Mouse (Mus musculus) midbrain, embryonic 12.5 days (tissue): ENCODE measurements at regions not wholly inside any gene's neighbourhood (a gene's known extent, or its start where the extent isn't known, plus 50 kb on each side); places are given as distances from the start of the nearest gene placed in this dataset.
A peak's percentile ranks its signal among the peaks of the same experiment; 100 is the strongest.

Source experiments
- ATAC-seq: fragments of 200-750 bp; cut with Nextera tagmentation; 2 replicates; pipeline ENCODE4 v1.8.0; 2017; ENCODE audit warnings: low read depth, moderate TSS enrichment, moderate library complexity; ENCODE audit not compliant: low FRiP score
- H3K27ac ChIP-seq: fragments of 300-500 bp; sonication (generic); replicated peaks from 2 replicates; pipeline ENCODE4 v1.5.1; 2016; ENCODE audit warnings: mild to moderate bottlenecking
- H3K27me3 ChIP-seq: fragments of 300-500 bp; sonication (generic); 2 replicates; pipeline ENCODE4 v1.6.1; 2016; ENCODE audit warnings: mild to moderate bottlenecking
- H3K36me3 ChIP-seq: fragments of 300-500 bp; sonication (generic); 2 replicates; pipeline ENCODE4 v1.6.1; 2016
- H3K4me1 ChIP-seq: fragments of 300-500 bp; sonication (generic); 2 replicates; pipeline ENCODE4 v1.6.1; 2016
- H3K4me2 ChIP-seq: fragments of 300-500 bp; sonication (generic); replicated peaks from 2 replicates; pipeline ENCODE4 v1.6.1; 2016; ENCODE audit warnings: mild to moderate bottlenecking, moderate library complexity
- H3K4me3 ChIP-seq: fragments of 300-500 bp; sonication (generic); 2 replicates; pipeline ENCODE4 v1.5.1; 2016; ENCODE audit warnings: mild to moderate bottlenecking
- H3K9ac ChIP-seq: fragments of 300-500 bp; sonication (generic); replicated peaks from 2 replicates; pipeline ENCODE4 v1.6.1; 2016; ENCODE audit warnings: mild to moderate bottlenecking, moderate library complexity
- H3K9me3 ChIP-seq: fragments of 300-500 bp; sonication (generic); 2 replicates; pipeline ENCODE4 v1.6.1; 2016; ENCODE audit warnings: mild to moderate bottlenecking
- WGBS: fragments of 180-500 bp; shearing (Covaris S2); methylation state at CpG from one replicate; pipeline ENCODE4 v1.1.7; 2016; 5-methylcytosine and 5-hydroxymethylcytosine counted together

DNA sequence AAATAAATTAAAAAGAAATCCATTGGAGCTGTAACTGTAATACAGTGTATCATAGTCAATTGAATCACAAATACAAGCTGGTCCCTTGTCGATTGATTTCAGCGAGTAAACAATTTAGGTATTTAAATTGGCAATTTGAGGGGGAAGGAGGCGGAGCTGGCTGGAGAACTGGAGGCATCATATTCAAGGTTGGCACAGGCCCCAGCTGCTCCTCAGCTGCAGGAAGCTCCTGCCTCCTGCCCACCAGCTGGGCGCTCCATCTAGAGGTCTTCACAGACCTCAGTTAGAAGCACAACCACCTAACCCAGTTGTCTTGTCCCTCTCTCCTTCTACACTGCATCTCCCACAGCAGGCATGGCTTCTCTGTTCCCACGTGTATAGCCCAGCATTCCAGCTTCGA, 292.6 kb downstream of the Mroh4 start:
- Histone ChIP-seq H3K27me3 (no peaks in the 10 kb centered on the region), H3K36me3 (no peaks in the 10 kb centered on the region), H3K27ac (no peak overlapping the region), H3K9me3 (no peaks in the 10 kb centered on the region), H3K4me2 (no peak overlapping the region), H3K4me1 (0 out of 2 replicates have a peak, but pooled peaks cover 3% of the 10 kb centered on the region), H3K9ac (no peak overlapping the region), H3K4me3 (no peak overlapping the region)
- no peak for ATAC-seq
- 84% methylated on average over 6 of the region's 6 CpGs for WGBS

DNA sequence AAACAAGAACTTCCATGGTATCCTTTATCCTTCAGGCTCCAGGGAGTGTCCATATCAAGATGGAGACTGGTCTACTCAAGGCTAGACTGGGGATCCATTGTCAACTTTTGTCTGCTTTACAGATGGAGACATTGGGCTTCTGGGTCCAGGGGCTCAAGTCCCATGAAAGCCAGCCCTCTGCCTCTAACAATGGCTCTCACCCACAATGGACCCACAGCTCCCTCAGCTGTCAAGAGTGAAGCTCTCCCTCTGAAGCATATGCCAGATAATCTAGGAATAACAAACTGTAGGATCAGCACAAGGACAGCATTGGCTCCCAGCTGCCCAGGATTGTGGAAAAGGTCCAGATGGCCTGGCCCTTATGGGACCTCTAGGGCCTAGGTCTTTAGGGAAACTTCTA, 302.3 kb downstream of the Mroh4 start:
- H3K9me3 ChIP-seq = no peaks in the 10 kb centered on the region
- H3K27me3 ChIP-seq = no peaks in the 10 kb centered on the region
- no peak overlapping the region for H3K27ac ChIP-seq
- H3K4me2 ChIP-seq = no peak overlapping the region
- H3K36me3 ChIP-seq = no peaks in the 10 kb centered on the region
- peaks cover 8% of the 10 kb centered on the region for H3K4me1 ChIP-seq
- H3K9ac ChIP-seq = no peak overlapping the region
- no peak for ATAC-seq
- no peak overlapping the region for H3K4me3 ChIP-seq

DNA sequence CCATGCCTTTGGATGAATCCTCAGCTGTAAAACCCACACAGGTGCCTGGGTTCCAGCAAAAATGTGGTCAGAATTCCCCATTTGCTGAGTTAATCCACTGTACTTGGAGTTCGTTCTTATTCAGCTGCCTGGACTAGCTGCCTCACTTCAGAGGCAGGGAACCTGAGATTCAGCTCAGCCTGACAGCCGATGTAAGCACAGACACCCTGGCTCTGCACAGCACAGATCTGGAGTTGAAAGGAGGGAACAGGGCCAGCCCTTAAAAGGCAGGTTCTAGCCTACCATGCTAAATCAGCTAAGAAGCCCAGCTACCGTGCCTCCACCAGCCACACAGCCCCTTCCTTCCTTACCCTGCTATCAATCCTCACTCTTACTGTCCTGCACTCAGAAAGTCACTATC, 306.0 kb downstream of the Mroh4 start:
- Histone ChIP-seq H3K9ac (no peak overlapping the region), H3K4me1 (peaks cover 8% of the 10 kb centered on the region), H3K4me2 (no peak overlapping the region), H3K27me3 (no peaks in the 10 kb centered on the region), H3K4me3 (no peak overlapping the region), H3K36me3 (no peaks in the 10 kb centered on the region), H3K27ac (no peak overlapping the region), H3K9me3 (no peaks in the 10 kb centered on the region)
- 63% methylated on average over 3 of the region's 3 CpGs for WGBS
- no peak for ATAC-seq

DNA sequence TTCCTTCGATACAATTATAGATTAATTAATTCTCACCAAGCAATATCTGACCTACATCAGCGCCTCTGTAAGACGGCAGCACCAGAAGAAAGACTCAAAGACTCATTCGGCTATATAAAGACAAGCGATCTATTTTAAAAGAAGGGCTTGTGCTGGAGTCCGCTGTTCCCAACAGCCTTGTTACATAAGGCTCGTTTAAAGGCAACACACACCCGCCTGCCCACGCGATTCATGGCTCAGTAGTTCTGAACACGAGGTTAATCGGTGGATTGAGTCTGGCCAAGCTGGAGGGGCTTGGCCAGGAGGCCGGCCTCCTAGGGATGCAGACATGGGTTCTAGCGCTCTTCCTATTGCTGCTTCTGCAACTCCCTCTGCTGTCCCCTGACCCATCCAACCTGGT, 306.9 kb downstream of the Mroh4 start:
- Histone ChIP-seq H3K9ac (no peak overlapping the region), H3K9me3 (no peaks in the 10 kb centered on the region), H3K27ac (no peak overlapping the region), H3K36me3 (no peaks in the 10 kb centered on the region), H3K4me3 (no peak overlapping the region), H3K4me1 (peaks cover 8% of the 10 kb centered on the region), H3K27me3 (no peaks in the 10 kb centered on the region), H3K4me2 (no peak overlapping the region)
- WGBS = 59% methylated on average over 14 of the region's 14 CpGs
- ATAC-seq = no peak

DNA sequence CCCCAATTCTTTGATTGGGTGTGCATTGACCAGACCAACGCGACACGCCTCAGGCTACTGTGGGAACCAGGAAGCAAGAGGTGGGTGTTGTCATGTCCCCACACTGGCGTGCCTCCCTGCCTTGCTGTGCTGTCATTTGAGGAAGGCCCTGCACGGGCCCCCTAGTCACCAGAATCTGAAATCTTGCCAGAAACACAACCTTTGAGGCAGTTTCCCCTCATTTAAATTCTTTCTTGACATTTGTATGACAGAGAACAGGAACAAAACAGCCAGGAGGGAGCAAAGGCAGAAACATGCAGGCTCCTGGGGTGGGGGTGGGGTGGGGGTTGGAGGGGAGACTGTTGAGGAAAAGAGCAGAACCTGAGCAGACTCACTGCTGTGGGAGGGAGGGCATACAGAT, 309.5 kb downstream of the Mroh4 start:
- no peak overlapping the region for H3K9ac ChIP-seq
- no peak overlapping the region for H3K27ac ChIP-seq
- no peaks in the 10 kb centered on the region for H3K27me3 ChIP-seq
- no peak for ATAC-seq
- no peaks in the 10 kb centered on the region for H3K36me3 ChIP-seq
- no peak overlapping the region for H3K4me3 ChIP-seq
- peaks cover 8% of the 10 kb centered on the region for H3K4me1 ChIP-seq
- no peak overlapping the region for H3K4me2 ChIP-seq
- H3K9me3 ChIP-seq = no peaks in the 10 kb centered on the region
- WGBS = 77% methylated on average over 5 of the region's 5 CpGs

DNA sequence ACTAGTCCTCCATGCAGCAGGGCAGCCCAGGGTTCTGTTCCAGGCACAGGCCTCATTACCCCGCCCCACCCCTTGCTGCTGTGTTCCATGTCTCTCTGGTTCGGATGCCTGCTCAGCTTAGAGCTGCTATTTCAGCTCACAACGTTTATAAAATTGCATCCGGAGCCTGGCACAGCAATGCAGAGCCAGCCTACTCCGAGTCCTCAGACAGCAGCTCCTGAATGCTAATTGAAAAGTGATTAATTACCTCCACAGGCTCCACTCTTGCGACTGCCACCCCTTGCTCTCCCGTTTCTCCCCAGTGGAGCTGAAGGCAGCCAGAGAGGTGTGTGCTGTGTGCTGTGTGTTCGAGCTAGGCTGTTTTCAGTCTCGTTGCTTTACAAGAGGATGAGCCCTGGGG, 310.6 kb downstream of the Mroh4 start:
- Histone ChIP-seq H3K4me2 (no peak overlapping the region), H3K4me3 (no peak overlapping the region), H3K27ac (no peak overlapping the region), H3K4me1 (peaks cover 8% of the 10 kb centered on the region), H3K9me3 (no peaks in the 10 kb centered on the region), H3K36me3 (no peaks in the 10 kb centered on the region), H3K9ac (no peak overlapping the region), H3K27me3 (no peaks in the 10 kb centered on the region)
- 57% methylated on average over 9 of the region's 9 CpGs for WGBS
- no peak for ATAC-seq

DNA sequence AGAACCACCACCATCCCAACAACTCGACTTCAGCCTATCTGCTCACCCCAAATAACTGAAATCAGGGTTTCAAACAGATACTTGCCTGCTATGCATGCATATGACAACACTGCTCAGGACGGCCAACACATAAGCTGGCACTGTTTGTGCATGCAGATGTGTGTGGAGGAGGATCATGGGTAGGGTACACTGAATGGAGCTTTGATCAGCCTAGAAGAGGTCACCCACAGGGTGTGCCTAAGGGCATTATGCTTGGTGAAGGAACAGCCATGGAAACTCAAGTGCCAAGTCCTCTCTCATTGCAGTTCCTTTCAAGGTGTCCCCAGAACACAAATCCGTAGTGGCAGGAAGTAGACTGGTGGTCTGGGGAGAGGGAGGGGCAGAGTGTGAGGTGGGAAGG, 316.7 kb downstream of the Mroh4 start:
- H3K4me3 ChIP-seq = no peak overlapping the region
- H3K4me1 ChIP-seq = peaks cover 29% of the 10 kb centered on the region
- 67% methylated on average over 3 of the region's 3 CpGs for WGBS
- H3K36me3 ChIP-seq = no peaks in the 10 kb centered on the region
- no peak overlapping the region for H3K4me2 ChIP-seq
- H3K9me3 ChIP-seq = no peaks in the 10 kb centered on the region
- peaks cover 3% of the 10 kb centered on the region; the same call in 1 of the 2 replicates for H3K27me3 ChIP-seq
- 0 out of 2 replicates have a peak overlapping the region, but pooled peaks have one; percentile 27 for H3K27ac ChIP-seq
- no peak overlapping the region for H3K9ac ChIP-seq
- ATAC-seq = no peak

DNA sequence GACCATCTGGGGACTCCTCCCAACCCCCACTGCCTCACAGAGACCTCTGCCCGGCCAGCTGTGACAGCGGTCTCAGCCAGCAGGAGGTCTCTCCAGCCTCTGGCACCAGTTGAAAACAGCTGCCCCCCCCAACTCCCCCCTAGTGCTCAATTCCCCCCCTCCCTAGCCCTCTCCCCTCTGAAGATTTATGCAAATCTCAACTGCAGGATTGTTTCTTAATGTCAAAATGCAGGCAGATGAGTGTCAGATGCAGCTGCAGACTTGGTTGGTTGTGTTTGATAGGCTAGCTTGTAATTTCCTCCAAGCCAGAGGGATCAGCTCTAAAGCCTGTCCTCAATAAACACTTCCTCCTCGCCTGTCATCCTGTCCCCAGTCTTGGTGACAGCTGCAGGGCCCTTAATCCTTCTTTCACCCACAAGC, 317.7 kb downstream of the Mroh4 start:
- Histone ChIP-seq H3K27ac (peak overlapping the region; percentile 27), H3K9ac (no peak overlapping the region), H3K4me2 (no peak overlapping the region), H3K9me3 (no peaks in the 10 kb centered on the region), H3K4me3 (no peak overlapping the region), H3K27me3 (peaks cover 3% of the 10 kb centered on the region; the same call in 1 of the 2 replicates), H3K36me3 (no peaks in the 10 kb centered on the region), H3K4me1 (peaks cover 29% of the 10 kb centered on the region)
- WGBS = 6% methylated on average over 3 of the region's 3 CpGs
- ATAC-seq = peak; percentile 50; the same call in 1 of the 2 replicates

DNA sequence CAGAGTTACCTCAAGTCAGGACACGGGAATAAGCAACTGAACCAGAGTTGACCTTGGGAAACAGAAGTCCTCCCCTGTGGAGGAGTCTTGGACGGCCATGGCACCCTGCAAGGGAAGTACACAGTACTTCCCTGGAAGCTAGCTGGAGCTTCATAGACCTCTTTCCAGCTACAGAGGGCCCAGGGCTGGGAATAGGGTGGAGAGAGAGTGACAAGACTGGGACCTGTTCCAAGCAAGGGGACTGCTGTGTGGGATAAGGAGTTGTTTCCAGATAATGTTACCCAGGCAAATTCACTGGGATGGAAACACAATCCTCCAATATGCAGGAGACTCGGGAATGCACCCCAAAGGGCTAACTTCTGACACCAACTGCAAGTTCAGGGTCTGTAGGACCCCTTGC, 325.1 kb downstream of the Mroh4 start:
- Histone ChIP-seq H3K4me1 (no peaks in the 10 kb centered on the region), H3K4me2 (no peak overlapping the region), H3K27ac (no peak overlapping the region), H3K4me3 (no peak overlapping the region), H3K9me3 (no peaks in the 10 kb centered on the region), H3K9ac (no peak overlapping the region), H3K36me3 (no peaks in the 10 kb centered on the region), H3K27me3 (peaks cover 3% of the 10 kb centered on the region; the same call in 1 of the 2 replicates)
- 71% methylated on average over 3 of the region's 3 CpGs for WGBS
- no peak for ATAC-seq

DNA sequence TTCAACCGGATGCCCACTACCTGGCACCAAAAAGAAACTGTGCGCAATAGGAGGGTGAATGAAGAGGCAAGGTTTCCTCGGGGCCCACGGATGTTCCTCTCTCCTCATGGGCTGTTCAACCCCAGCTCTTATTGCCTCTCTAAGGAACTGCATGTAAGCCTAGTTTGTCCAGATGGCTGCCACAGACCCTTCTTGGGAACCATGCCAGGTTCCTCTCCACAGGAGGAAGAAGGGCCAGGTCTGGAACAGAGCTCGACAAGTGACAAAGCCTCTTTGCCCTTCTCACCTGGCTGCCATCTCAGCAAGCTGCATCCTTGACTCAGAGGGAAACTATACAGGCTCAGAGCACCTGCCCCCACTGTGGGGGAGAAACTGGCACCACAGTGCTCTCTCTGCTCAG, 329.6 kb downstream of the Mroh4 start:
- no peak overlapping the region for H3K4me3 ChIP-seq
- 94% methylated on average over 5 of the region's 5 CpGs for WGBS
- H3K4me2 ChIP-seq = no peak overlapping the region

DNA sequence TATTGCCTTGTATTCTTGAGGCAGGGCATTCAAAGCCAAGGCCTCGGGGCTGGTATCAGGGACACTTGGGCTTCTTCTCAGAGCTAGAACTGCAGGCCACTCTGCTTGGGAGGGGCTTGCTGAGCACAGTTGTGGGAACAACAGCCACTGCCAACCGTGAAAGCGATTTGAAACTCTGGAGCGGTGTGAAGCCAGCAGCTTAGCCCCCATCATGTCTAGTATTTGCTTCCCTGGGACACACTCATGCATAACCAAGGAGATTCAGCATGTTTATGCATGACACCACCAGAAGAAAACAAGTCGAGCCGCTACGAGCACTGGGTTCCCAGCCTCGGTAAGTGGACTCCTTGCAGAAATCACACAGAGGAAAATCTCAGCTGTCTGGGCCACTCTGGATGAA, 339.9 kb downstream of the Mroh4 start:
- H3K27ac ChIP-seq = peak overlapping the region; percentile 40
- ATAC-seq = peak; percentile 71; the same call in 1 of the 2 replicates
- H3K4me1 ChIP-seq = peaks cover 22% of the 10 kb centered on the region
- H3K4me2 ChIP-seq = no peak overlapping the region
- H3K27me3 ChIP-seq = no peaks in the 10 kb centered on the region
- no peaks in the 10 kb centered on the region for H3K9me3 ChIP-seq
- no peak overlapping the region for H3K4me3 ChIP-seq
- WGBS = 30% methylated on average over 8 of the region's 8 CpGs
- no peak overlapping the region for H3K9ac ChIP-seq
- H3K36me3 ChIP-seq = no peaks in the 10 kb centered on the region

More for the DNA sequence above, 329.6 kb downstream of the Mroh4 start:
- no peak overlapping the region for H3K27ac ChIP-seq
- H3K36me3 ChIP-seq = no peaks in the 10 kb centered on the region
- ATAC-seq = no peak
- no peaks in the 10 kb centered on the region for H3K27me3 ChIP-seq
- no peaks in the 10 kb centered on the region for H3K9me3 ChIP-seq
- H3K9ac ChIP-seq = no peak overlapping the region
- no peaks in the 10 kb centered on the region for H3K4me1 ChIP-seq

DNA sequence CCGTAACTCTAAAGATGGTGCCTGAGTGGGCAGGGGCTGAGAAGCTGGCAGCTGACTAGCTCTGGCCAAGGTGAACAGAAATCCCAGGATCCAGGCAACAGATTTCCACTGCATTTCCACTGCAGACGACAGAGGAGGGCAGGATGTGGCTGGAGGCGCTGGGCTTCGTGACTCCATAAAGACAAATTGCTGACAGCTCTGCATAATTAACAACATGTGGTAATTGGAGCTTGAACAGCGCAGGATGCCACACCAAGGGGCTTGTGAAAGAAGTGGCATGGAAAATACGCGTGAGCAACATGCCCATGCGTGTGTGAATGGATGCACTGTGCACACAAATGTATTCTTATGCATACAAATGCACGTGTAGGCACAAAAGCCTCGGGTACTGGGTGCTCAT, 341.5 kb downstream of the Mroh4 start:
- peaks cover 22% of the 10 kb centered on the region for H3K4me1 ChIP-seq
- no peak overlapping the region for H3K9ac ChIP-seq
- ATAC-seq = no peak
- WGBS = 79% methylated on average over 10 of the region's 10 CpGs
- no peaks in the 10 kb centered on the region for H3K9me3 ChIP-seq
- H3K27ac ChIP-seq = no peak overlapping the region
- no peaks in the 10 kb centered on the region for H3K27me3 ChIP-seq
- H3K4me3 ChIP-seq = no peak overlapping the region
- no peaks in the 10 kb centered on the region for H3K36me3 ChIP-seq
- no peak overlapping the region for H3K4me2 ChIP-seq

DNA sequence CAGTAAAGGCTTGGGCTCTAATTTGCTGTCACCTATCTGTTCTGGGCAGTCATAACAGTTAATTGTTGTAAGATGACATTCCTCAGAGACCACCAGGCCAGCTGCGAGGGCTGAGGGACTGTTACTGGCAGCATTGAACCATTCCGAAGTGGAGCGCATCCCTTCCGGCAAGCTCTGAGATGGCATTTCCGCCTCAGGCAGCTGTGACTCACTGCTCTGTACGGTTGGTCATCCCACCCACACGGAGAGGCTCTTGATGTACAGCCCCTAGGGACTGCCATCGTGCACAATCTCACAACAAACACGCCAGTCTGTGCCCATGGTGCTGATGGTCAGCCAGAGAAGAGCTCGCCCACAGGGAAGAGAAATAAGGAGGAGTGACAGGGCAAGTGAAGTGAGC, 342.0 kb downstream of the Mroh4 start:
- H3K27ac ChIP-seq = no peak overlapping the region
- H3K4me3 ChIP-seq = no peak overlapping the region
- no peak overlapping the region for H3K4me2 ChIP-seq
- peaks cover 22% of the 10 kb centered on the region for H3K4me1 ChIP-seq
- no peak for ATAC-seq
- H3K9ac ChIP-seq = no peak overlapping the region
- H3K36me3 ChIP-seq = no peaks in the 10 kb centered on the region
- H3K9me3 ChIP-seq = no peaks in the 10 kb centered on the region
- no peaks in the 10 kb centered on the region for H3K27me3 ChIP-seq
- 81% methylated on average over 10 of the region's 10 CpGs for WGBS
